Mouse (Mus musculus): Measurements from ENCODE around the gene Vmn1r174.
"Not testable (repeated sequence)": the region's sequence is repeated elsewhere in the genome, so short reads cannot be mapped to it uniquely, and the experiment has no call there.

Vmn1r174 gene

DNA sequence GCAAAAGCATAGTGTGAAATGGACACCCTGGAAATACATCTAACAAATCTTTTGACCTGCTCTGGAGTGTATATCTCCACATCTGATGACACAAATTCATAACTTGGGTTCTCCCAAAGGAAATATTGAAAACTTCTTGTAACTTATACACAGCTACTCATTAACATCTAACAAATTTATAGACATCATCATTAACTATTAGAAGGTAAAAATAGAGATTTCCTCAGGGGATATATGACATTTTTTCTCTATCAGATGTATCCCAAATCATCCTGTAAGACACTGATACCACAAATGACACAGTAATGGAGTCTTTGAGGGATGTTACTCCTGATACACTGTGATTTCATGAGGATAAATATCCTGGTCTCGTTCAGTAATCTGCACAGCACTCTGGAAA, at the start of gene Vmn1r174:
Gene Vmn1r174 (plus strand): TSS at position 301 of the 400 bp plus-strand sequence.
- DNase-seq: not testable (repeated sequence)

DNA sequence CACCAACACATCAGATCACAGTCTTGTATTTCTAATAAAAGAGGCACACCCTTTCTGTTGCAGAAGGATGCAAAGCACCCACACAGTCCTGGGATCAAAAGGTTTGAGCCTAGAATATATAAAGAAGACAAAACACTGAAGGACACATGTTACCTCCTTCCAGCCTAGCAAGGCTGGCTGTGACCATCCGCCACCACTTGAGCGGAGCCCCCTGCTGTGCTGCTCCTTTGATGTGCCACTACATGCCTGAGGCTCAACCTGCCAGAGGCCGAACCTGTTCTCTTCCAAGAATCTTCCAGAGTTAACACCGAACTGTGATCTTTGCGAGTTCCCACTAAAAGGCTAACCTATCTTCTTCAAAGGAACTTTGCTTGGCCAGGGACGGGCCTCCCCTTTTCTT, 32.5 kb downstream of the Vmn1r174 start:
- DNase-seq: no peak

DNA sequence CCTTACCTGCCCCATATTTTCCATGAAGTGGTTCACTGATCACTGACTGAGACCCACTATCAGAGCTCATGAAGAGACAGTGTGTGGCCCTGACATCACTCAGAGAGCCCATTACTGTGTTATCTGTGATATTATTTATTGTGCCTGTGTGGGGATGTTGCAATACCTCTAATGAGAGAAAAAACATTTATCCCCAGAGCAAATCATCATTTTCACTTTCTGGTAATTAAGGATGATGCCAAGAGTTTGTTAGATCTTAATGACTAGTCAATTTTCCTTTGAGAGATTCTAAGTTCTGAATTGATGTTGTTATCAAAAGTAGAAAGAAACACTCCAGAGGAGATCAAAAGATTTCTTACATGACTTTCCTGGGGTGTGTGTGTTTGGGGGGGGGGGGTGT, 58.5 kb downstream of the Vmn1r174 start, which contains the start of gene Vmn1r175:
Gene Vmn1r175 (minus strand): TSS at position 101 of the 400 bp plus-strand sequence.
- DNase-seq: not testable (repeated sequence)

Measured in cerebellum, adult 9-11 months (tissue).